Mouse (Mus musculus) thymus, postnatal 4 days (tissue): Measurements from ENCODE around the gene Cacna2d3.

Source experiments
- DNase-seq: peaks from one replicate; pipeline ENCODE4 v3.0.0; 2021

Cacna2d3 gene

GRCm38 (mm10) chr14:28984276-28984675 is 737.4 kb downstream of the Cacna2d3 start:
- no peak for DNase-seq

DNA sequence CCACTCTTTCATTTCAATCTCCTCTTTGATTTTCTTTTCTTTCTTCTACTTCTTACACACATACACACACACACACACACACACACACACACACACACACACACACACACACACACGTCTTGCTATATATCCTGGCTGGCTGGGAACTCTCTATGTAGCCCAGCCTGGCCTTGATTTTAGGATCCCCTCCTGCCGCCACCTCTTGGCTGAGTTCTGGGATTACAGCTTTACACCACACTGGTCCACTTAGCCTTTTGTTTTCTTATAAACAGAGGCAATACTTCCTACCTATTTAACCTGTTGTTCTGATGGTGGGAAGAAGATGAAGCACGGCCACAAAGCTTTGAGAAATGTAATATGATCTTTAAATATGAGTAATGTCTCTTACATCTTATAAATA is 741.2 kb downstream of the Cacna2d3 start:
- DNase-seq, result no peak

- no peak for DNase-seq
These were observed 742.4 kb downstream of the Cacna2d3 start for GRCm38 (mm10) chr14:28979230-28979629.

DNA sequence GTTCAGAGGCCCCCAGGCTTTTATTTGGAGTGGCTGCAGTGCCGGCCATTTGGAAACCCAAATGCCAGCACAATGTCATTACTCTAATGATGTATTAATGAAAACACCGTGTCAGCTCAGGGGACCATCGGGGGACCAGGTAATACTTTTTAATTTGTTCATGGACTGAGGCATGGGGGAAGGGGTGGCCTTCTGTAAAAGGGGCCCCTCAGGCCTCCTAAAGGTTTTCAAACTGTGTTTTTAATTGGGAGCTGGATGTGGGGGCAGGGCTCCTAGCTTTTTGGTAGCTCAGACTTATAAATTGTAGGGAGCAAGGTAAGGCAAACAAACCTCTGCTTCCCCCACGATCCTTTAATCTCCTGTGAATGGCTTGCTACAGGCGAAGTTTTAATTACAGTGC is 749.0 kb downstream of the Cacna2d3 start:
- DNase-seq, result no peak

- DNase-seq, result no peak
These were observed 752.4 kb downstream of the Cacna2d3 start for GRCm38 (mm10) chr14:28969247-28969646.

DNA sequence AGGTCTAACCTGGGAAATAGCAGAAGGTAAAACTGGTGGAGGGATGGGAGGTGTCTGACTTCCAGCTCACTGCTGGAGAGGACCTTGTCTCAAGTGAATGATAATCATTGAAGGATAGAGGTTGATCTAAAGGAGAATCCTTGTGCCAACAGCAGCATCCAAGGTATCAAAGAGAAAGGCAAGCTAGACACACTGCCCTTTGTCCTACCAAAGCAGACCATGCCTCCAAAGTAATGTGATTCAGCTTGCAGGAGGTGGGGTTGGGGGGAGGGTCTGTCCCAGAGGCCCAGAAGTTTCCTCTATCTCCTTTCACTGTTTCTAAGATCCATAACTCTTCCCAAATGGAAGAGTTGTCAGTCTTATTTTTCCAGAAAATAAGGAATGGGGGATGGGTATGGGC is 754.8 kb downstream of the Cacna2d3 start:
- DNase-seq, result no peak

- no peak for DNase-seq
These were observed 760.3 kb downstream of the Cacna2d3 start for GRCm38 (mm10) chr14:28961379-28961778.

- no peak for DNase-seq
These were observed 762.6 kb downstream of the Cacna2d3 start for GRCm38 (mm10) chr14:28959042-28959441.

- DNase-seq, result no peak
These were observed 763.3 kb downstream of the Cacna2d3 start for GRCm38 (mm10) chr14:28958131-28959015.

DNA sequence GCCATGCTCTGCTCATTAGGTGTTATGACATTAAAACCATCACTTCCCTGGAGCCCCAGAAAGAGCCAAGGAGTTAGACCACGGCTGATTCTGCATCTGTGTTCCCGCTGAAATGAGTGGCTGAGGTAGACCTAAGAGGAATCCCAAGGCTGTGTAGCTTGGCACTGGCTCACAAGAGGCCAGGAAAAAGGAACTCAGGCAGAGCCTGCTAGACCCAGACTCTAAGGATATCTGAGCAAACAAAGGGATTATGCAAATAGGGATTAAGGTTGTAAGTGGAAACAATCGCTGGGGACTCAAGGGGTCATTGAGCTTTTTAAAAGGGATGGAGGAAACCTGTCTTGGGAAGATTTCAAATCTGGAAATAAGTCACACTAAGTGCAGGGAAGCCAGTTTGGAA is 766.5 kb downstream of the Cacna2d3 start:
- no peak for DNase-seq

GRCm38 (mm10) chr14:28954588-28954987 is 767.1 kb downstream of the Cacna2d3 start:
- DNase-seq, result no peak

GRCm38 (mm10) chr14:28954086-28954485 is 767.6 kb downstream of the Cacna2d3 start:
- no peak for DNase-seq

DNA sequence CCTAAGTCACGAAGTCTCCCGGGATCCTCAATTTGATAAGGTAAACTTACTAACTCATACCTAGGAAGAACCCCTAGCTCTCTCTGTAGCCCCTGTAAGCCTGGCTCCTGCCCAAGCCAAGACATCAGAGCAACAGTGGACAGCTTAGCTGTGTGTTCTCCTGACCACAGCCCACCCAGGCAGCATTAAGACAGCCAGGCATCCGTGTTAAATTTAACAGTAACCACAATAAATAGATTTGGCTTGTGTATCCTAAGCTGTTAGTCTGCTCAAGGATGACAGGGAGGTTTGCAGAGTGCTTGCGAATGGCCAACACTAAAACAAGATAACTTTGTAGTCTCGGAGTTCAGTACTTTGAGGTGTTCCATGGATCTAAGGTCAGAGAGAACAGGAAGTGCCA is 768.3 kb downstream of the Cacna2d3 start:
- no peak for DNase-seq

DNA sequence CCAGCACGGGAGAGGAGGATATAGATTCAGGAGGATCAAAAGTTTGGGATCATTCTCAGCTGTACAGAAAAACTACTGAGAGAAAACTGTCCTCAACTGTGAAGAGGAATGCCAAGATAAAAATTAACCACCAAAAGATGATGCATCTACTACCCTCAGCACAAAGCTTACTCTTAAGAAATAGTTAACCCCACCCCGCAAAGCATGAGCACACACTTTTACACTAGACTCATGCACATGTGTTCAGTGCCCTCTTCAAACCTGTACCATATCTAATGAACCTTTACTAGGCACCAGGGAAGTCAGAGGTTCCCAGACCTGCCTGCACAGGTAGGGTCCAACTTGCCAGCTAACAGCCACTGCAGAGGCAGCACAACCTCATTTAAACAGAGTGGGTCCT is 771.2 kb downstream of the Cacna2d3 start:
- no peak for DNase-seq

- no peak for DNase-seq
These were observed 771.9 kb downstream of the Cacna2d3 start for GRCm38 (mm10) chr14:28949785-28950184.

DNA sequence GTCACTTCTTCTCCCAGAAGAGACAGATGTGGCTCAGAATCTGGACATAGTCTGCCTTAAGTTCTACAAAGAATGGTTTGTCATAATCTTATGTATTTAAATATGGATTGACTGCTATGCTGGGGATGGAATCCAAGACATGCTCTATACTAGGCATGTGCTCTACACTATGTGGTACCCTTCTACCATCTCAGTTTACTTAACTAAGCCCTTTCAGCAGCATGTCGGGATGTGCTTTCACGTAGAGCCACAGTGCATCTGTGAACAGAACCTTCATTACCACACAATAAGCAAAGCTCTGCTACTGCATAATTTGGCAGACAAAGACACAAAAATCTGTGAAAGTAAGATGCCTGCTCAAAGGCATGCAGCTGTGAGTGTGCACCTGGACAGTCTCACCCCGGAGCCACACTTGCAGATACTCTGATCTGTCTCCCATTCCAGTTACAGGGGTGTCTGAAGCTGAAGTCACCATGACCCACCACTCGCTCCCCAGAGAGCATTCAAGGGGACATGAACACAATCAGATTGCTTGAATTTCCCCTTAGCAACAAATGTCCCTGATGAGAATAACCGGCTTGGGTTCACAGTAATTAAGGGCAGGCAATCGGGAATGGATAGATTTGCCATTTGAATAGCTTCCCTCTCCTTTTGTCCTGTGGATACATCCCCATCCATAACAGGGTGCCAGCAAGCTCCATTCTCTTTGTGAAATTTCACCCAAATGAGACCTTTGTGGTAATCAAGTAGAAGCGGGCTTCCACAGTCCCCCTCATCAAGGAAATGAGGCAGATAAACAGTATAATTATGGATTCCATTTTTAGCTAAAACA is 773.4 kb downstream of the Cacna2d3 start:
- DNase-seq, result no peak

- no peak for DNase-seq
These were observed 788.8 kb downstream of the Cacna2d3 start for GRCm38 (mm10) chr14:28932746-28933293.

DNA sequence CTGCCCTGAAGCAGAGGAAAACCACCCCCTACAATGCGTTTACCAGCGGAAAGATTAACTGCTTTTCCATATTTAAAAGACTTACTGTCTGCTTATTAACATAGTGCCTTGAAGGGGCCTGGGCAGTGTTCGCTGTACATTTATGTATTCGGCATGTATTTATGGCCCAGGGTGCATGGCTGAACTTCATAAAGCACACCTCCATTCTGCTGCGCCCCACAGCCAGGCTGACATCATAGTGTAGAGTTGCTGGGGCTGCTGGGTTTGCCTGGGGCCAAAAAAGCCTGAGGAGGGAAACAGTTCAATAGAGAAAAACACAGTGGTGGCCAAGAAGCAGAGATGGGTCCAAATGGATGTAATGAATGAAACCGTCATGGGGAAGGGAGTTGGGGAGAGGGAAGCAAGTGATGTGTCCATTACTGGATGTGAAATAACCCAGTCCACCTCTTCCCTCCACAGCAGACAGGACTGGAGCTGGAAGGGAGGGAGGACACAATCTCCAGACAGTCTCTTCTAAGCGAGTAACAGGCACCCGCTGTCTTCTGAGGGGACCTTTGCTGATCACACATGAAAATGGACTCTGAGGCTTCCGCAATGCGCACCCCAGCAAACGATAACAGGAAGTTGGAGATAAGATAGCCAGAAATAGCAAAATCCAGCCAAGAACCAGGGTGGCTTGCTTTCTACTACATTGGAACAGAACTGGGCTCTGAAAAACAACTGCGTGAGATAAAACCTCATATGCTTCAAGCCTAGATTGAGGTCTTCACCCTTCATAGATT is 798.3 kb downstream of the Cacna2d3 start:
- DNase-seq, result no peak

GRCm38 (mm10) chr14:28918871-28919270 is 802.8 kb downstream of the Cacna2d3 start:
- no peak for DNase-seq

DNA sequence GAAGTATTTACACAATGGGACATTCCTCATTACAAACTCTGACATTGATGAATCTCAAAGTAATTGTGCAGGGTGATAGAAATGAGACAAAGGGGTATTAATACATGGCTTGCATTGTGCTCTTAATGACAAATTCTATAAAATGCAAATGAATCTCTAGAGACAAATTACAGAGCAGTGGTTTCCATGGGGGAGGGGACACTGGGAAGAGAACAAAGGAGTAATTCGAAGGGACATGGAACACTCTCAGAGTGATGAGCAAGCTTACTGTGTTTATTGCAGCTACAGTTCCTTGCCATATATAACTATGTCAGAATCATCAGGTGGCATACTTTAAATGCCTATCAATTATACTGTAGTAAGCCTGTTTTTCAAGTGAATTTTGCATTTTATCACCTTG is 806.7 kb downstream of the Cacna2d3 start:
- no peak for DNase-seq

DNA sequence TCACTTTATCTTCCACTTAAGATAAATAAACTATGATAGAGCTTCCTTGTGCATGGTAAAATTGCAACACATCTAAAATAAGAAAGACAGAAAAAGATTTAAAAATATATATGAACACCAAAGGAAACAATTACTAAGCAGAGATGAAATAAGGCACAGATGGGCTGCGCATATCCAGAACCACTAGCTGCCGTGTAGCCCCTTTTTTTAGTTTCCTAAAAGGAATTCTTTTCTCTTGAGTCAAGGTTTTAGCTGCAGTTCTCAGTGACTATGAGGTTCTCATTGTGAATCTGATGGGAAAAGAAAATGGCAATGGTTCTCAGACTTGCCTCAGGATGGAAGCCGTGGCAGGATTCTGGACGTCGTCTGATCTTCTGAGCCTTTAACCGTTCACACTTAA is 814.0 kb downstream of the Cacna2d3 start:
- DNase-seq, result no peak

- no peak for DNase-seq
These were observed 829.1 kb downstream of the Cacna2d3 start for GRCm38 (mm10) chr14:28892530-28892929.

- no peak for DNase-seq
These were observed 834.3 kb downstream of the Cacna2d3 start for GRCm38 (mm10) chr14:28887373-28887772.
